Mouse (Mus musculus): ENCODE measurements around the gene Olfr668. TPM values are rescaled to one million over a fixed set of nuclear protein-coding genes. Genes with fewer than 3 reads are reported as not detected.

Olfr668 gene
- polyA plus RNA-seq (2014; fragmentation: Illumina TruSeq; extraction: RNeasy Lipid Tissue Mini Kit (QIAGEN cat#74804); ENCODE audit: low read depth, low replicate concordance), result not detected

GRCm38 (mm10) chr7:104927957-104928356 is at the start of gene Olfr668:
Olfr668 (minus strand) TSS chr7:104928057.

GRCm38 (mm10) chr7:104962520-104962919 is 34.7 kb upstream of the Olfr668 start, which contains the start of gene Olfr670:
Olfr670 (minus strand) TSS chr7:104962620.

GRCm38 (mm10) chr7:104933940-104934339 is 6.1 kb upstream of the Olfr668 start, which contains the start of gene Olfr669:
Olfr669 (plus strand) TSS chr7:104934240.

GRCm38 (mm10) chr7:104921382-104921781 is 6.5 kb downstream of the Olfr668 start, which contains the start of gene Olfr667:
Olfr667 (minus strand) TSS chr7:104921482.

GRCm38 (mm10) chr7:104895852-104896251 is 32.0 kb downstream of the Olfr668 start, which contains the start of gene Olfr666:
Olfr666 (minus strand) TSS chr7:104895952.

GRCm38 (mm10) chr7:104877731-104878130 is 50.1 kb downstream of the Olfr668 start, which contains the start of gene Olfr665:
Olfr665 (plus strand) TSS chr7:104878031.

Other genes starting within 250 kb of the Olfr668 start
- gene Olfr661, start 241.6 kb downstream of the Olfr668 start, polyA plus RNA-seq (2014; fragmentation: Illumina TruSeq; extraction: RNeasy Lipid Tissue Mini Kit (QIAGEN cat#74804); ENCODE audit: low read depth, low replicate concordance), result not detected
- not detected for gene Usp17le, start 150.6 kb downstream of the Olfr668 start, polyA plus RNA-seq (2014; fragmentation: Illumina TruSeq; extraction: RNeasy Lipid Tissue Mini Kit (QIAGEN cat#74804); ENCODE audit: low read depth, low replicate concordance)
- not detected for gene Usp17lb, start 85.5 kb downstream of the Olfr668 start, polyA plus RNA-seq (2014; fragmentation: Illumina TruSeq; extraction: RNeasy Lipid Tissue Mini Kit (QIAGEN cat#74804); ENCODE audit: low read depth, low replicate concordance)
- gene Usp17la, start 71.0 kb downstream of the Olfr668 start, polyA plus RNA-seq (2014; fragmentation: Illumina TruSeq; extraction: RNeasy Lipid Tissue Mini Kit (QIAGEN cat#74804); ENCODE audit: low read depth, low replicate concordance), result not detected
- gene Olfr665, start 50.0 kb downstream of the Olfr668 start, polyA plus RNA-seq (2014; fragmentation: Illumina TruSeq; extraction: RNeasy Lipid Tissue Mini Kit (QIAGEN cat#74804); ENCODE audit: low read depth, low replicate concordance), result not detected
- gene Olfr666, start 32.1 kb downstream of the Olfr668 start, polyA plus RNA-seq (2014; fragmentation: Illumina TruSeq; extraction: RNeasy Lipid Tissue Mini Kit (QIAGEN cat#74804); ENCODE audit: low read depth, low replicate concordance), result not detected
- not detected for gene Olfr667, start 6.6 kb downstream of the Olfr668 start, polyA plus RNA-seq (2014; fragmentation: Illumina TruSeq; extraction: RNeasy Lipid Tissue Mini Kit (QIAGEN cat#74804); ENCODE audit: low read depth, low replicate concordance)
- not detected for gene Olfr669, start 6.2 kb upstream of the Olfr668 start, polyA plus RNA-seq (2014; fragmentation: Illumina TruSeq; extraction: RNeasy Lipid Tissue Mini Kit (QIAGEN cat#74804); ENCODE audit: low read depth, low replicate concordance)
- gene Olfr670, start 34.6 kb upstream of the Olfr668 start, polyA plus RNA-seq (2014; fragmentation: Illumina TruSeq; extraction: RNeasy Lipid Tissue Mini Kit (QIAGEN cat#74804); ENCODE audit: low read depth, low replicate concordance), result not detected
- gene Olfr671, start 51.1 kb upstream of the Olfr668 start, polyA plus RNA-seq (2014; fragmentation: Illumina TruSeq; extraction: RNeasy Lipid Tissue Mini Kit (QIAGEN cat#74804); ENCODE audit: low read depth, low replicate concordance), result not detected
- not detected for gene Olfr672, start 74.0 kb upstream of the Olfr668 start, polyA plus RNA-seq (2014; fragmentation: Illumina TruSeq; extraction: RNeasy Lipid Tissue Mini Kit (QIAGEN cat#74804); ENCODE audit: low read depth, low replicate concordance)
- not detected for gene Olfr675, start 100.4 kb upstream of the Olfr668 start, polyA plus RNA-seq (2014; fragmentation: Illumina TruSeq; extraction: RNeasy Lipid Tissue Mini Kit (QIAGEN cat#74804); ENCODE audit: low read depth, low replicate concordance)
- not detected for gene Olfr676, start 104.6 kb upstream of the Olfr668 start, polyA plus RNA-seq (2014; fragmentation: Illumina TruSeq; extraction: RNeasy Lipid Tissue Mini Kit (QIAGEN cat#74804); ENCODE audit: low read depth, low replicate concordance)
- not detected for gene Olfr677, start 123.3 kb upstream of the Olfr668 start, polyA plus RNA-seq (2014; fragmentation: Illumina TruSeq; extraction: RNeasy Lipid Tissue Mini Kit (QIAGEN cat#74804); ENCODE audit: low read depth, low replicate concordance)
- not detected for gene Olfr678, start 136.4 kb upstream of the Olfr668 start, polyA plus RNA-seq (2014; fragmentation: Illumina TruSeq; extraction: RNeasy Lipid Tissue Mini Kit (QIAGEN cat#74804); ENCODE audit: low read depth, low replicate concordance)
- not detected for gene Olfr679, start 153.1 kb upstream of the Olfr668 start, polyA plus RNA-seq (2014; fragmentation: Illumina TruSeq; extraction: RNeasy Lipid Tissue Mini Kit (QIAGEN cat#74804); ENCODE audit: low read depth, low replicate concordance)
- not detected for gene Olfr680-ps1, start 164.8 kb upstream of the Olfr668 start, polyA plus RNA-seq (2014; fragmentation: Illumina TruSeq; extraction: RNeasy Lipid Tissue Mini Kit (QIAGEN cat#74804); ENCODE audit: low read depth, low replicate concordance)
- not detected for gene Olfr681, start 188.8 kb upstream of the Olfr668 start, polyA plus RNA-seq (2014; fragmentation: Illumina TruSeq; extraction: RNeasy Lipid Tissue Mini Kit (QIAGEN cat#74804); ENCODE audit: low read depth, low replicate concordance)
- not detected for gene Olfr683, start 219.0 kb upstream of the Olfr668 start, polyA plus RNA-seq (2014; fragmentation: Illumina TruSeq; extraction: RNeasy Lipid Tissue Mini Kit (QIAGEN cat#74804); ENCODE audit: low read depth, low replicate concordance)
- not detected for gene Olfr684, start 235.6 kb upstream of the Olfr668 start, polyA plus RNA-seq (2014; fragmentation: Illumina TruSeq; extraction: RNeasy Lipid Tissue Mini Kit (QIAGEN cat#74804); ENCODE audit: low read depth, low replicate concordance)